Mouse (Mus musculus) B cell, adult 62 days (primary cell): Measurements from ENCODE around the gene Slc30a4. TPM values are rescaled to one million over a fixed set of nuclear protein-coding genes. Genes with fewer than 3 reads are reported as not detected.

Source experiments
- total RNA-seq: library from RNA; stranded (reverse); gene quantifications from 4 replicates; pipeline ENCODE4 v1.2.4, GENCODE M21; 2023

Slc30a4 gene
- total RNA-seq, result 13.9 to 15.3 TPM (median 14.6 TPM) in 4 replicates

DNA sequence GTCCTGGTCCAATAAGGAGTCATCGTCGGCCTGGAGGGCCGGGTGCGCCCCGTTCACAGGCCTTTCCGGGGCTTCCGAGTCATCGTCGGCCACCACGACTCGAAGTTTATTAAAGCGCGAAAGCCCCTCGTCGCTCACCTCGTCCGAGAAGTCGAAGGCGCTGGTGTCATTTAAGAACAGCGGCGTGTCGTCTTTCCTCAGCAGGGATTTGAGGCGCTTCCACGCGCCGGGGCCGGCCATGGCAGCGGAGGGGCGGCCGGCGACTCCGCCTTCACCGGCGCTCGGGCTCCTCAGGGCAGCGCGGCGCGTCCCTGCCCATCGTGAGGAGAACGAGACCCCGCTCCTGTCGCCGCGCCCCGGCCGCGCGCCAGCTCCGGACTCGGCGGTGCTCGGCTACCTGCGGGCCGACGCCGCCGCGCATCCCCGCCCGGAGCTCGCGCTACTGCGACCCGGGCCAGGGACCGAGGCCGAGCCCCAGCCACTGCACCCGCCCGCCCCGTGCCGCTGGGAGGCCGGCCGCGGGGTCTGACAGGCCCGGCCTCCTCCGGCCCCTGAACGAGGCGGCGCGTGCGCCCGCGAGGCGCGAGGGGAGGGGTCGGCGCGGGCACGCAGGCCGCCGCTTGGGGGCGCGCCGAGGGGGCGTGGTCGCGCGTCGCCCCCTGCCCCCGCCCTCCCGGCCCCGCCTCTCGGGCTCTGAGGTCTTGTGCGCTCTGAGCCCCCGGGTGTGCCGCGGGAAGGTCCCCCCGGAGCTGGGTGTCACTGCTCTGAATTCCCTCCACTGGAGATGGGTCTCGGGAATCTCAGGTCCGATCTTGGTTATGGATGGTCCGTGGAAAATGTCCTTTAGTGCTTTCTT is at the start of gene Slc30a4:
Slc30a4 (minus strand) TSS at position 483 of the 856 bp plus-strand sequence.

DNA sequence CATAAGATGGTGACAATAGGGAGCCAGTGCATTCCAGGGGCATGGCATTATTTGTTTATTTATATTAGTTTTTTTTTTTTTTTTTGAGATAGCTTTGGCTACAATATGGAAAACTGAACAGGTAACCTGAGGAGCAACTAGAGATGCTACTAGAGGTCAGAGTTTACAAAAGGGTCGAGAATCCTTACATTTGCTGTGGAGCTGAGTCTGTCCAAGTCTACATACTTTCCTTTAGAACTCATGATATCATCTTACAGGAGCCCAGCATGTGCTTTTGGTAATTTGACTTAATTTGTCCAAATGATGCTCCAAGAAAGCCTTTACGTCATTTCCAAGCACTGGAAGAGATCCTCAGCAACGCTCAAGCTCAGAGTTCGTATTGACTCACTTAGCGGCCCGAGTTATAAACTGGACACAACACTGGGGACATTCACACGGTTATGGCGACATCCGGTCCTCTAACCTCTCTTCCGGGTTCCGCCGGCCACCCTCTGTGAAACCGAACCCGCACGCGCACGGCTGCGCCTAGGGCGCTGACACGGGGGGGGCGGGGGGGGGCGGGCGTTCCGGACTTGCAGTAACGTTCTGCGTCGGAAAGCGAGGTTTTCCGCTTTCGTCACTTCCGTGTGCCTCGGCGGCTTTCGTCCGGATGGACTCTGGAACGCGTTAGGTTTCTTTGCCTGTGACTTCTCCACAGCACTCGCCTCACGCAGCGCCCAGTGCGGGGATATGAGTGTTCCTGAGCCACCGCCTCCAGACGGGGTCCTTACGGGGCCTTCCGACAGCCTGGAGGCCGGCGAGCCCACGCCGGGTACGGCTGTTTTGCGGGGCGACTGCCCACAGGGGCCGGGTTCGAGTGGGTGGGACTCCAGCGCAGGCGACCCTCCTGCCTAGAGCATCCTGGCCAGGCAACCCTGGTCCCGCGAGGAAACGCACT is 35.7 kb upstream of the Slc30a4 start, which contains the start of gene Bloc1s6:
Bloc1s6 (plus strand) TSS at position 610 of the 937 bp plus-strand sequence.

GRCm38 (mm10) chr2:122636686-122637085 is 65.8 kb downstream of the Slc30a4 start, which contains the start of gene AA467197:
Gene AA467197 (plus strand): TSS chr2:122636986.

Other genes starting within 250 kb of the Slc30a4 start
- gene Gm14085, start 217.7 kb downstream of the Slc30a4 start, total RNA-seq, result 1.4 to 2.9 TPM (median 2.3 TPM) in 4 replicates
- 0.55 to 1.3 TPM (median 0.80 TPM) in 4 replicates for gene Gatm, start 91.4 kb downstream of the Slc30a4 start, total RNA-seq
- gene AA467197, start 65.7 kb downstream of the Slc30a4 start, total RNA-seq, result 7.0 to 10.4 TPM (median 7.7 TPM) in 4 replicates
- gene Bloc1s6, start 35.8 kb upstream of the Slc30a4 start, total RNA-seq, result 21.1 to 28.9 TPM (median 25.0 TPM) in 4 replicates
- gene Sqor, start 62.6 kb upstream of the Slc30a4 start, total RNA-seq, result 1.3 to 2.9 TPM in 2 of 4 replicates, not detected in the others